Mouse (Mus musculus) heart, embryonic 10.5 days (tissue): ENCODE measurements around the gene Adi1. TPM values are rescaled to one million over a fixed set of nuclear protein-coding genes. Genes with fewer than 3 reads are reported as not detected.

ENCODE experiments used
- DNase-seq: peaks from one replicate; pipeline ENCODE4 v3.0.0-alpha.2; 2017; ENCODE audit warnings: low spot score
- H3K27ac ChIP-seq: fragments of 300-500 bp; sonication (generic); 2 replicates; pipeline ENCODE4 v1.5.1; 2016; ENCODE audit warnings: mild to moderate bottlenecking
- H3K27me3 ChIP-seq: fragments of 300-500 bp; sonication (generic); 2 replicates; pipeline ENCODE4 v1.6.1; 2016; ENCODE audit warnings: mild to moderate bottlenecking; ENCODE audit not compliant: poor library complexity, insufficient read depth, severe bottlenecking
- H3K36me3 ChIP-seq: fragments of 300-500 bp; sonication (generic); 2 replicates; pipeline ENCODE4 v1.6.1; 2016; ENCODE audit warnings: mild to moderate bottlenecking, moderate library complexity
- H3K4me1 ChIP-seq: fragments of 300-500 bp; sonication (generic); 2 replicates; pipeline ENCODE4 v1.6.1; 2016; ENCODE audit warnings: mild to moderate bottlenecking
- H3K4me3 ChIP-seq: fragments of 300-500 bp; sonication (generic); 2 replicates; pipeline ENCODE4 v1.5.1; 2016; ENCODE audit warnings: mild to moderate bottlenecking, moderate library complexity
- H3K9me3 ChIP-seq: fragments of 300-500 bp; sonication (generic); 2 replicates; pipeline ENCODE4 v1.6.1; 2016; ENCODE audit warnings: mild to moderate bottlenecking, moderate library complexity
- WGBS: fragments of 180-500 bp; shearing (Covaris S2); methylation state at CpG from one replicate; pipeline ENCODE4 v1.1.7; 2016; 5-methylcytosine and 5-hydroxymethylcytosine counted together
- microRNA-seq: library from miRNA; unstranded; fragments of <30 nt; microRNA quantifications from one replicate; pipeline ENCODE4, GENCODE M21; 2017
- polyA plus RNA-seq: library from polyadenylated mRNA; unstranded; fragments of >200 nt; fragmentation: Nextera tagmentation; extraction: Ambion mirVana; gene quantifications from 2 replicates; pipeline ENCODE4 v1.2.1, GENCODE M21; 2016

The Adi1 gene
- polyA plus RNA-seq, 1 experiment from 2014 or later, result 56.2 TPM

- Histone ChIP-seq H3K4me1 (no peaks in the 10 kb centered on the region), H3K27me3 (no peaks in the 10 kb centered on the region), H3K36me3 (peaks cover 51% of the 10 kb centered on the region), H3K4me3 (no peak overlapping the region), H3K27ac (no peak overlapping the region), H3K9me3 (no peaks in the 10 kb centered on the region)
- DNase-seq, result no peak
- 90% methylated on average over 5 of the region's 5 CpGs for WGBS
These were observed 52.0 kb downstream of the Adi1 start for GRCm38 (mm10) chr12:28727061-28727460.

Small RNAs within 50 kb of the gene (microRNA-seq; reads per million reads assigned to microRNA genes)
- not detected for gene Mir6937

Other genes starting within 250 kb of the Adi1 start
- 0.12 and 0.18 TPM in 2 replicates for gene Dcdc2c, start 122.8 kb upstream of the Adi1 start, polyA plus RNA-seq
- gene Allc, start 92.7 kb upstream of the Adi1 start, polyA plus RNA-seq, result not detected in 2 replicates
- gene Colec11, start 51.9 kb upstream of the Adi1 start, polyA plus RNA-seq, result 6.9 and 9.9 TPM in 2 replicates
- 484 and 569 TPM in 2 replicates for gene Rps7, start 39.3 kb upstream of the Adi1 start, polyA plus RNA-seq
- gene Rnaseh1, start 25.6 kb upstream of the Adi1 start, polyA plus RNA-seq, result 24.6 and 28.9 TPM in 2 replicates
- 31.6 and 34.0 TPM in 2 replicates for gene Trappc12, start 75.2 kb downstream of the Adi1 start, polyA plus RNA-seq
- 31.3 and 36.0 TPM in 2 replicates for gene Eipr1, start 76.6 kb downstream of the Adi1 start, polyA plus RNA-seq